Mouse (Mus musculus): ENCODE measurements around the gene Gm47959. TPM values are rescaled to one million over a fixed set of nuclear protein-coding genes. Genes with fewer than 3 reads are reported as not detected.

The Gm47959 gene
- total and polyA plus RNA-seq, 2 experiments: not detected

DNA sequence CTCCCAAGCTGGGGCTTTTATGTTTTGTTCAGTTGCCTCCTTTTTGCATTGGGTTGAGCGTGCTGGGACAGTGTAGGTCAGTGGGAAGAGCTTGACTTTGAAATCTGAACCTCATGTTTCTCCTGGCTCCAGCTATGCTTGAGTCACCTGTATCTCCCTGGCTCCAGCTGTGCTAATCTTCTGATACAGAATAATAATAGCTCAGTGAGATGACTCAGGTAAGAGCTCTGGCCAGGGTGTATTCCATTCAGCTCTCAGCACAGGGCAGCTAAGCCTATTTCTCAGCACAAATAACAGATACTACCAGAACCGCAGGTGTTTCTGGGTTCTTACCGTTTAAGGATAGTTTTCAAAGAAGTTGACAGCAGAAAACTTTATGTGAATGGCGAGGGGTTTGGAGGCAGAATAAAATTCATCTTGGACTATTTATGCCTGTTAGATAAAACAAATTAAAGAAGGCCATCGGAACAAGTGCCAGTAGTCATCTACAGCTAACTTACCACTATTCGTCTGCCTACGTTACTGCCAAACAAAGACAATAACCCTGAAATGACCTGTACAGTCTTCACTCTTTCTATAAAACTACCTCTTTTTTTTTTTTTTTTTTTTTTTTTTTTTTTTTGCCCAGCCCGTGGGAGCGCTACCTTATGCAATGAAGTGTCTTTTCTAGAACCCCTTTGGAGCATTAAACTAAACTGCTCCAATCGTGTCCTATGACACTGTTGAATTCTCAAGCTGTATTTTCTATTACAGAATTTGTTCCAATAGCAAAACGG is 36.7 kb downstream of the Gm47959 start:
- Histone ChIP-seq H3K4me1 (ENCODE audit: control insufficient read depth, insufficient read depth, low read length) (no peaks in the 10 kb centered on the region), H3K27ac (replicated peaks; ENCODE audit: insufficient read depth, low read depth, low read length) (no peak overlapping the region), H3K36me3 (ENCODE audit: control insufficient read depth, insufficient read depth, low read length) (no peaks in the 10 kb centered on the region), H3K4me3 (ENCODE audit: insufficient read depth, low read depth, low read length) (no peak overlapping the region), H3K9ac (ENCODE audit: low read depth, low read length) (no peak overlapping the region), H3K27me3 (ENCODE audit: control insufficient read depth, insufficient read depth, low read length) (no peaks in the 10 kb centered on the region), H3K79me2 (ENCODE audit: control insufficient read depth, insufficient read depth, low read length) (no peaks in the 10 kb centered on the region)
- no peak for TF ChIP-seq CTCF (IDR thresholded peaks at IDR 0.05; ENCODE audit: low read depth, low read length)
- TF ChIP-seq POLR2A (IDR thresholded peaks at IDR 0.05; ENCODE audit: extremely low read depth, insufficient read depth, low read length): no peak
- no peak for DNase-seq (ENCODE audit: extremely low read depth, low read depth, low spot score)
- 82% methylated on average over 11 of the region's 11 CpGs for WGBS

DNA sequence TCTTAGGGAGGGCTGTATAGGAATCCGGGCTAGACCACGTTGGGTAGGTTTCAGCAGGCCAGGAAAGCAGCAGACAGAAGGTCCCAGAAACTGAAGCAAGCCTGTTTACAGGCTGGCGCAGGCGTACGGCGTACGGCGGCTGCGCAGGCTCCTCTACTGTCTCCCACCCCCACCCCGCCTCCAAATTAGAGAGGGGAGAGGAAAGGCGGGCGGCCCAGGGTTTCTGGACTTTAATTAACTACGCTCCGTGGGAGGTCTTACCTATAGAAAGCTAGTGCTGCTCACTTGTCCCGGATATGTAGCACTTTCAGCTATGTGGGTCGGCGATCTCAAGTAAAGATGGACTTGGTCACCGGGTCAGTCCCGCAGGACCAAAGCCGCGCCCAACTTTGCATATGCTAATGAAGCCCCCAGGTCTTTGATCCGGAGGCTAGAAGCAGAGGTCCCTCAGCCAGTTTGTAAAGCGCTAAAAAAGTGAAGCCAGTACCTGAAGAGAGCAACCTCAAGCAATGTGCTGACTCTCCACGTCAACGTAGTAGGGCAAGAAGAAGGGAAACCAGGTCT is 37.8 kb downstream of the Gm47959 start, which contains the start of gene Slc19a3:
Gene Slc19a3 (minus strand): TSS at position 340 of the 564 bp plus-strand sequence.
- peak within 1 kb of the TSS; percentile 22; the same call in 1 of the 2 replicates for H3K9ac ChIP-seq (ENCODE audit: low read depth, low read length)
- whole genome bisulfite sequencing: 3% methylated on average over 25 of the region's 25 CpGs

DNA sequence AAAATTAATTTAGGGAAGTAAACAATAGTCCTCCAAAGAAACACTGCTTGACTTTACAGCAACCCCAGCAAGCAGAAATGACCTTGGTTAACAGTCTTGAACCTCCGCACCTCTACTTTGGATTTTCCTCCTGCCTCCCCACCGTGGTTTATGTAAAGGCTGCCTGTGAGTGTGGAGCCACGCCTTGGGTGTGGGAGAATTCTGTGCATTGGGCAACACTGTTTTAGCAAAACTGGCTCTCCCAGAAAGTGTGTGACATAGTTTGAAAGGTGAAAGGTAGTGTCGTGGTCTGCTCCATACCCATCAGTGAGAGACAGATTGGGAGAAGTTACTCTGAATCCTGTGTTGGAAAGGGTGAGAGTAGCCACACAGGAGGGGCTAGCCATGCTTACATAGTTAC is 38.7 kb downstream of the Gm47959 start:
- Histone ChIP-seq H3K4me3 (ENCODE audit: insufficient read depth, low read depth, low read length) (no peak overlapping the region), H3K9ac (ENCODE audit: low read depth, low read length) (no peak overlapping the region), H3K27ac (replicated peaks; ENCODE audit: insufficient read depth, low read depth, low read length) (no peak overlapping the region), H3K79me2 (ENCODE audit: control insufficient read depth, insufficient read depth, low read length) (no peaks in the 10 kb centered on the region), H3K27me3 (ENCODE audit: control insufficient read depth, insufficient read depth, low read length) (no peaks in the 10 kb centered on the region), H3K36me3 (ENCODE audit: control insufficient read depth, insufficient read depth, low read length) (no peaks in the 10 kb centered on the region), H3K4me1 (ENCODE audit: control insufficient read depth, insufficient read depth, low read length) (no peaks in the 10 kb centered on the region)
- TF ChIP-seq POLR2A (IDR thresholded peaks at IDR 0.05; ENCODE audit: extremely low read depth, insufficient read depth, low read length): no peak
- TF ChIP-seq CTCF (IDR thresholded peaks at IDR 0.05; ENCODE audit: low read depth, low read length): no peak
- 84% methylated on average over 4 of the region's 4 CpGs for WGBS
- no peak for DNase-seq (ENCODE audit: extremely low read depth, low read depth, low spot score)

More for the DNA sequence above, 37.8 kb downstream of the Gm47959 start, which contains the start of gene Slc19a3:
- H3K4me1 ChIP-seq (ENCODE audit: control insufficient read depth, insufficient read depth, low read length): no peaks in the 10 kb centered on the region
- H3K4me3 ChIP-seq (ENCODE audit: insufficient read depth, low read depth, low read length): peak within 1 kb of the TSS; percentile 8
- TF ChIP-seq CTCF (IDR thresholded peaks at IDR 0.05; ENCODE audit: low read depth, low read length) (no peak), POLR2A (IDR thresholded peaks at IDR 0.05; ENCODE audit: extremely low read depth, insufficient read depth, low read length) (no peak)
- H3K36me3 ChIP-seq (ENCODE audit: control insufficient read depth, insufficient read depth, low read length): no peaks in the 10 kb centered on the region
- no peaks in the 10 kb centered on the region for H3K27me3 ChIP-seq (ENCODE audit: control insufficient read depth, insufficient read depth, low read length)
- H3K27ac ChIP-seq (replicated peaks; ENCODE audit: insufficient read depth, low read depth, low read length): no peak within 1 kb of the TSS
- peak; percentile 26 for DNase-seq (ENCODE audit: extremely low read depth, low read depth, low spot score)
- no peaks in the 10 kb centered on the region for H3K79me2 ChIP-seq (ENCODE audit: control insufficient read depth, insufficient read depth, low read length)

DNA sequence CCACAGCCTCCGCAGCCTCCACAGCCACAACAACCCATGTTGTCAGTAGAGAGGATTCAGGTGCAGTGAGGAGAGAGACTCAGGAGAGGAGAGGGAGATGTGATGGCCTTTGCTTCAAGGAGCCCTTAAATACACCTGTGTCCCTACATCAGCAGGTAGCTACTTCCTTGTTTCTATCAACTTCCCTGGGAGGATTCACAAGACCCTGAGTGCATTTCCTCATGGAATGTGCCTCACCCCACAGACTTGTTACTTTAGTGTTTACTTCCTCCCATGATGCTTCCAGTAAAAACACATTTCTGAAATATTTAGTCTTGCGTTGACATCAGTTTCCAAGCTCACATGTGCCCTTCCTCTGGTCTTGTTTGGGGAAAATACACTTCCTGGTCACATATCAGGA is 42.0 kb downstream of the Gm47959 start, which contains the start of gene Krtap28-10:
Gene Krtap28-10 (minus strand): TSS at position 101 of the 400 bp plus-strand sequence.
- no peaks in the 10 kb centered on the region for H3K36me3 ChIP-seq (ENCODE audit: control insufficient read depth, insufficient read depth, low read length)
- WGBS: 85% methylated on average over 2 of the region's 2 CpGs
- H3K27me3 ChIP-seq (ENCODE audit: control insufficient read depth, insufficient read depth, low read length): no peaks in the 10 kb centered on the region
- no peak for TF ChIP-seq CTCF (IDR thresholded peaks at IDR 0.05; ENCODE audit: low read depth, low read length)
- no peak for TF ChIP-seq POLR2A (IDR thresholded peaks at IDR 0.05; ENCODE audit: extremely low read depth, insufficient read depth, low read length)
- H3K4me1 ChIP-seq (ENCODE audit: control insufficient read depth, insufficient read depth, low read length): no peaks in the 10 kb centered on the region
- DNase-seq (ENCODE audit: extremely low read depth, low read depth, low spot score): no peak
- no peaks in the 10 kb centered on the region for H3K79me2 ChIP-seq (ENCODE audit: control insufficient read depth, insufficient read depth, low read length)
- H3K4me3 ChIP-seq (ENCODE audit: insufficient read depth, low read depth, low read length): no peak within 1 kb of the TSS
- no peak within 1 kb of the TSS for H3K27ac ChIP-seq (replicated peaks; ENCODE audit: insufficient read depth, low read depth, low read length)
- H3K9ac ChIP-seq (ENCODE audit: low read depth, low read length): no peak within 1 kb of the TSS

DNA sequence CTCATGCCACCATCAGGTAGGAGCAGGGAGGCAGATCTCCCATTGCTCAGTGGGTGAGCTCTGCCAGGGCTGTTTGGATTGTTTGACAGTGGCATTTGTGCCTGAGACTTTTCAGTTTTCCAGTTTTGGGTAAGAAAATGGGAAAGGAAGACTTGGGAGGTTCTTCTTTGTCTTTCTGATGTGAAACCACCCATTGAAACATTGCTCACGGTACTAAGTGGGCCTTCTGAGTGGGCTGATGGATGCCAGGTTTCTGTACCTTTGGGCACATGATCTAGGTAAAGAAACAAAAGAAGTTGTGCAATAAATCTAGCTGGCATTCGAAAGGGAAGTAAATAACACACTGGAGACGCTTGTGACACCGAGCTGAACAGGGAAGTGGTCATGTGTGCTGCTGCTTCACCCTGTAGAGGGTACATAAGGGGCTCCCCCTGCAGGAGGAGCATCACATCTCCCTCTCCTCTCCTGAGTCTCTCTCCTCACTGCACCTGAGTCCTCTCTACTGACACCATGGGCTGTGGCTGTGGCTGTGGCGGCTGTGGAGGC is 44.6 kb downstream of the Gm47959 start, which contains the start of gene Gm47969:
Gene Gm47969 (plus strand): TSS at position 51 of the 546 bp plus-strand sequence.
- H3K36me3 ChIP-seq (ENCODE audit: control insufficient read depth, insufficient read depth, low read length): no peaks in the 10 kb centered on the region
- no peaks in the 10 kb centered on the region for H3K4me1 ChIP-seq (ENCODE audit: control insufficient read depth, insufficient read depth, low read length)
- no peak within 1 kb of the TSS for H3K27ac ChIP-seq (replicated peaks; ENCODE audit: insufficient read depth, low read depth, low read length)
- no peak within 1 kb of the TSS for H3K9ac ChIP-seq (ENCODE audit: low read depth, low read length)
- WGBS: 60% methylated on average over 5 of the region's 5 CpGs
- H3K79me2 ChIP-seq (ENCODE audit: control insufficient read depth, insufficient read depth, low read length): no peaks in the 10 kb centered on the region
- no peaks in the 10 kb centered on the region for H3K27me3 ChIP-seq (ENCODE audit: control insufficient read depth, insufficient read depth, low read length)
- DNase-seq (ENCODE audit: extremely low read depth, low read depth, low spot score): peak; percentile 4
- H3K4me3 ChIP-seq (ENCODE audit: insufficient read depth, low read depth, low read length): no peak within 1 kb of the TSS
- no peak for TF ChIP-seq CTCF (IDR thresholded peaks at IDR 0.05; ENCODE audit: low read depth, low read length)
- no peak for TF ChIP-seq POLR2A (IDR thresholded peaks at IDR 0.05; ENCODE audit: extremely low read depth, insufficient read depth, low read length)

Other genes starting within 250 kb of the Gm47959 start
- gene Tm4sf20, start 232.1 kb upstream of the Gm47959 start, total RNA-seq (2014; rRNA removed): not detected in 2 replicates
- gene Tm4sf20, start 232.1 kb upstream of the Gm47959 start, polyA plus RNA-seq (2012; rRNA removed): not detected in 2 replicates
- not detected in 2 replicates for gene Gm47791, start 229.3 kb upstream of the Gm47959 start, total RNA-seq (2014; rRNA removed)
- not detected in 2 replicates for gene Gm47791, start 229.3 kb upstream of the Gm47959 start, polyA plus RNA-seq (2012; rRNA removed)
- 13.1 and 14.8 TPM in 2 replicates for gene Agfg1, start 161.1 kb upstream of the Gm47959 start, total RNA-seq (2014; rRNA removed)
- 11.7 and 13.6 TPM in 2 replicates for gene Agfg1, start 161.1 kb upstream of the Gm47959 start, polyA plus RNA-seq (2012; rRNA removed)
- gene A030005L19Rik, start 87.2 kb upstream of the Gm47959 start, total RNA-seq (2014; rRNA removed): not detected in 2 replicates
- gene A030005L19Rik, start 87.2 kb upstream of the Gm47959 start, polyA plus RNA-seq (2012; rRNA removed): 0.18 TPM in 1 of 2 replicates, not detected in the other
- gene A030014E15Rik, start 75.6 kb upstream of the Gm47959 start, total RNA-seq (2014; rRNA removed): not detected in 2 replicates
- not detected in 2 replicates for gene A030014E15Rik, start 75.6 kb upstream of the Gm47959 start, polyA plus RNA-seq (2012; rRNA removed)
- not detected in 2 replicates for gene Gm6217, start 69.1 kb upstream of the Gm47959 start, total RNA-seq (2014; rRNA removed)
- not detected in 2 replicates for gene Gm6217, start 69.1 kb upstream of the Gm47959 start, polyA plus RNA-seq (2012; rRNA removed)
- not detected in 2 replicates for gene A030003K21Rik, start 57.2 kb upstream of the Gm47959 start, total RNA-seq (2014; rRNA removed)
- gene A030003K21Rik, start 57.2 kb upstream of the Gm47959 start, polyA plus RNA-seq (2012; rRNA removed): not detected in 2 replicates
- gene Gm7544, start 44.5 kb upstream of the Gm47959 start, total RNA-seq (2014; rRNA removed): not detected in 2 replicates
- gene Gm7544, start 44.5 kb upstream of the Gm47959 start, polyA plus RNA-seq (2012; rRNA removed): not detected in 2 replicates
- not detected in 2 replicates for gene Gm47955, start 40.3 kb upstream of the Gm47959 start, total RNA-seq (2014; rRNA removed)
- not detected in 2 replicates for gene Gm47955, start 40.3 kb upstream of the Gm47959 start, polyA plus RNA-seq (2012; rRNA removed)
- gene Slc19a3, start 37.9 kb downstream of the Gm47959 start, total RNA-seq (2014; rRNA removed): not detected in 2 replicates
- 0.11 TPM in 1 of 2 replicates, not detected in the other for gene Slc19a3, start 37.9 kb downstream of the Gm47959 start, polyA plus RNA-seq (2012; rRNA removed)
- gene Krtap28-10, start 41.9 kb downstream of the Gm47959 start, total RNA-seq (2014; rRNA removed): not detected in 2 replicates
- gene Krtap28-10, start 41.9 kb downstream of the Gm47959 start, polyA plus RNA-seq (2012; rRNA removed): not detected in 2 replicates
- not detected in 2 replicates for gene Gm47969, start 44.4 kb downstream of the Gm47959 start, total RNA-seq (2014; rRNA removed)
- gene Gm47969, start 44.4 kb downstream of the Gm47959 start, polyA plus RNA-seq (2012; rRNA removed): not detected in 2 replicates
- gene A030005K14Rik, start 58.8 kb downstream of the Gm47959 start, total RNA-seq (2014; rRNA removed): not detected in 2 replicates
- not detected in 2 replicates for gene A030005K14Rik, start 58.8 kb downstream of the Gm47959 start, polyA plus RNA-seq (2012; rRNA removed)
- gene Krtap28-13, start 60.4 kb downstream of the Gm47959 start, total RNA-seq (2014; rRNA removed): not detected in 2 replicates
- not detected in 2 replicates for gene Krtap28-13, start 60.4 kb downstream of the Gm47959 start, polyA plus RNA-seq (2012; rRNA removed)
- not detected in 2 replicates for gene Ccl20, start 116.2 kb downstream of the Gm47959 start, total RNA-seq (2014; rRNA removed)
- gene Ccl20, start 116.2 kb downstream of the Gm47959 start, polyA plus RNA-seq (2012; rRNA removed): not detected in 2 replicates
- not detected in 2 replicates for gene Daw1, start 159.2 kb downstream of the Gm47959 start, total RNA-seq (2014; rRNA removed)
- not detected in 2 replicates for gene Daw1, start 159.2 kb downstream of the Gm47959 start, polyA plus RNA-seq (2012; rRNA removed)